Mouse (Mus musculus): ENCODE results near the gene Tnfrsf1b. TPM values are rescaled to one million over a fixed set of nuclear protein-coding genes. Genes with fewer than 3 reads are reported as not detected.
A peak's percentile ranks its signal among the peaks of the same experiment; 100 is the strongest.

The Tnfrsf1b gene
- polyA plus RNA-seq, 1 experiment, result 48.1 TPM

DNA sequence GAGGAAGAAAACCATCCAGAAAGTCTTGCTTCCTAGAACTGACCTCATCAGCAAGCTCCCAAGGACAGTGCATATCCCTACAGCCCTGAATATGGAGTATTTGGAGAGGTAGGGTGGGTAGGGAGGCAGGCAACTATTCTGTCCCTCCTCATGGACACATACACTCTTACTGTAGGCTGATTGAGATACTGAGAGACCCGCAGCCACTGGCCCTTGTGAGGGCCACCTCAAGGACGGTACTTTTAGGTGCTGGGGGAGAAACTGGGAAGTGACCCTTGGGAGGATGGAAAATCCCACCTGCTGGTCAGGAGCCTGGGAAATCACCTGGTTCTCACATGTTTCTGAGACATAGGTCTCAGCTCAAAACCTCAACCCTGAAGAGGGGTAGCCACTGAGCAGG, 886 bp upstream of the Tnfrsf1b start:
- Histone ChIP-seq H3K27me3 (ENCODE audit: control insufficient read depth, insufficient read depth, low read length) (no peaks in the 10 kb centered on the region), H3K27ac (ENCODE audit: control insufficient read depth, insufficient read depth, low read length) (no peak overlapping the region), H3K4me3 (ENCODE audit: control insufficient read depth, insufficient read depth, low read length) (no peak overlapping the region), H3K4me1 (replicated peaks; ENCODE audit: control insufficient read depth, insufficient read depth, low read length) (peaks cover 37% of the 10 kb centered on the region), H3K36me3 (ENCODE audit: control insufficient read depth, insufficient read depth, low read length) (no peaks in the 10 kb centered on the region)
- TF ChIP-seq POLR2A (IDR thresholded peaks at IDR 0.05; ENCODE audit: control insufficient read depth, extremely low read depth, insufficient read depth, low read length, poor library complexity) (no peak), CTCF (IDR thresholded peaks at IDR 0.05; ENCODE audit: borderline replicate concordance, control insufficient read depth, extremely low read depth, insufficient read depth, low read length, poor library complexity) (no peak)
- no peak for DNase-seq
- WGBS, result 81% methylated on average over 2 of the region's 2 CpGs

DNA sequence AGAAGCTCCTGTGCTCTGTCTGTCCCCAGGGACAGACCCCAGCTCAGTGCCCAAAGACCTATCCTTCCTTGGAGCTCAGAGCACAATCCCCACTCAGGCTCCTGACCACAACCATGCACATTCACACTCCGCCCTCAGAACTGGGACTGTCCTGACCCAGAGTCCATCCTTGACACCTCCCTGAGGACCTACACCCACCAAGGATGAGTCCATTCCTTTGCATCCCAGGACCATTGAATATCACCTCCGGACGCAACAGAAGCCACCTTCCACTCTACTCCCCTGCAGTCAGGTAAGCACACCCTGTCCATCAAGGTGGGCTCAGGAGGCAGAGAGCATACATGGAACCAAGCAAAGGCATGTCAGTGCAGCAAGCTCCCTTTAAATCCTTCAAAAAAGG, 1.1 kb downstream of the Tnfrsf1b start:
- TF ChIP-seq CTCF (IDR thresholded peaks at IDR 0.05; ENCODE audit: borderline replicate concordance, control insufficient read depth, extremely low read depth, insufficient read depth, low read length, poor library complexity) (no peak), POLR2A (IDR thresholded peaks at IDR 0.05; ENCODE audit: control insufficient read depth, extremely low read depth, insufficient read depth, low read length, poor library complexity) (no peak)
- Histone ChIP-seq H3K27ac (ENCODE audit: control insufficient read depth, insufficient read depth, low read length) (no peak overlapping the region), H3K4me3 (ENCODE audit: control insufficient read depth, insufficient read depth, low read length) (peak overlapping the region; percentile 98), H3K27me3 (ENCODE audit: control insufficient read depth, insufficient read depth, low read length) (no peaks in the 10 kb centered on the region), H3K4me1 (replicated peaks; ENCODE audit: control insufficient read depth, insufficient read depth, low read length) (peaks cover 48% of the 10 kb centered on the region), H3K36me3 (ENCODE audit: control insufficient read depth, insufficient read depth, low read length) (no peaks in the 10 kb centered on the region)
- 89% methylated on average over 3 of the region's 3 CpGs for WGBS
- DNase-seq, result no peak

- DNase-seq, result no peak
- no peak overlapping the region for H3K4me3 ChIP-seq (ENCODE audit: control insufficient read depth, insufficient read depth, low read length)
- peaks cover 49% of the 10 kb centered on the region for H3K4me1 ChIP-seq (replicated peaks; ENCODE audit: control insufficient read depth, insufficient read depth, low read length)
- H3K27ac ChIP-seq (ENCODE audit: control insufficient read depth, insufficient read depth, low read length), result no peak overlapping the region
- no peak for TF ChIP-seq POLR2A (IDR thresholded peaks at IDR 0.05; ENCODE audit: control insufficient read depth, extremely low read depth, insufficient read depth, low read length, poor library complexity)
- TF ChIP-seq CTCF (IDR thresholded peaks at IDR 0.05; ENCODE audit: borderline replicate concordance, control insufficient read depth, extremely low read depth, insufficient read depth, low read length, poor library complexity), result no peak
- no peaks in the 10 kb centered on the region for H3K27me3 ChIP-seq (ENCODE audit: control insufficient read depth, insufficient read depth, low read length)
- H3K36me3 ChIP-seq (ENCODE audit: control insufficient read depth, insufficient read depth, low read length), result no peaks in the 10 kb centered on the region
- 74% methylated on average over 2 of the region's 2 CpGs for WGBS
Observed at GRCm38 (mm10) chr4:145244676-145245075, 2.0 kb downstream of the Tnfrsf1b start.

- H3K4me1 ChIP-seq (replicated peaks; ENCODE audit: control insufficient read depth, insufficient read depth, low read length), result peaks cover 56% of the 10 kb centered on the region
- no peak for DNase-seq
- 4% methylated on average over 1 of the region's 1 CpGs for WGBS
Observed at GRCm38 (mm10) chr4:145242719-145243350, 3.8 kb downstream of the Tnfrsf1b start.

GRCm38 (mm10) chr4:145240723-145241231, 5.9 kb downstream of the Tnfrsf1b start:
- H3K4me1 ChIP-seq (replicated peaks; ENCODE audit: control insufficient read depth, insufficient read depth, low read length), result peaks cover 60% of the 10 kb centered on the region
- TF ChIP-seq POLR2A (IDR thresholded peaks at IDR 0.05; ENCODE audit: control insufficient read depth, extremely low read depth, insufficient read depth, low read length, poor library complexity), result no peak
- no peak for TF ChIP-seq CTCF (IDR thresholded peaks at IDR 0.05; ENCODE audit: borderline replicate concordance, control insufficient read depth, extremely low read depth, insufficient read depth, low read length, poor library complexity)
- WGBS, result 15% methylated on average over 4 of the region's 4 CpGs

More at GRCm38 (mm10) chr4:145242719-145243350, 3.8 kb downstream of the Tnfrsf1b start:
- Histone ChIP-seq H3K27me3 (ENCODE audit: control insufficient read depth, insufficient read depth, low read length) (no peaks in the 10 kb centered on the region), H3K27ac (ENCODE audit: control insufficient read depth, insufficient read depth, low read length) (peak overlapping the region; percentile 12; the same call in 1 of the 2 replicates), H3K4me3 (ENCODE audit: control insufficient read depth, insufficient read depth, low read length) (no peak overlapping the region), H3K36me3 (ENCODE audit: control insufficient read depth, insufficient read depth, low read length) (no peaks in the 10 kb centered on the region)
- TF ChIP-seq CTCF (IDR thresholded peaks at IDR 0.05; ENCODE audit: borderline replicate concordance, control insufficient read depth, extremely low read depth, insufficient read depth, low read length, poor library complexity), result no peak
- no peak for TF ChIP-seq POLR2A (IDR thresholded peaks at IDR 0.05; ENCODE audit: control insufficient read depth, extremely low read depth, insufficient read depth, low read length, poor library complexity)

GRCm38 (mm10) chr4:145239049-145239830, 7.4 kb downstream of the Tnfrsf1b start:
- H3K4me3 ChIP-seq (ENCODE audit: control insufficient read depth, insufficient read depth, low read length), result no peak overlapping the region
- H3K27ac ChIP-seq (ENCODE audit: control insufficient read depth, insufficient read depth, low read length), result no peak overlapping the region
- peaks cover 55% of the 10 kb centered on the region for H3K4me1 ChIP-seq (replicated peaks; ENCODE audit: control insufficient read depth, insufficient read depth, low read length)
- H3K27me3 ChIP-seq (ENCODE audit: control insufficient read depth, insufficient read depth, low read length), result no peaks in the 10 kb centered on the region
- no peak for DNase-seq
- H3K36me3 ChIP-seq (ENCODE audit: control insufficient read depth, insufficient read depth, low read length), result no peaks in the 10 kb centered on the region
- WGBS, result 77% methylated on average over 4 of the region's 4 CpGs
- TF ChIP-seq POLR2A (IDR thresholded peaks at IDR 0.05; ENCODE audit: control insufficient read depth, extremely low read depth, insufficient read depth, low read length, poor library complexity) (no peak), CTCF (IDR thresholded peaks at IDR 0.05; ENCODE audit: borderline replicate concordance, control insufficient read depth, extremely low read depth, insufficient read depth, low read length, poor library complexity) (no peak)

More at GRCm38 (mm10) chr4:145240723-145241231, 5.9 kb downstream of the Tnfrsf1b start:
- DNase-seq, result peak; percentile 39
- Histone ChIP-seq H3K4me3 (ENCODE audit: control insufficient read depth, insufficient read depth, low read length) (no peak overlapping the region), H3K27me3 (ENCODE audit: control insufficient read depth, insufficient read depth, low read length) (no peaks in the 10 kb centered on the region), H3K36me3 (ENCODE audit: control insufficient read depth, insufficient read depth, low read length) (no peaks in the 10 kb centered on the region), H3K27ac (ENCODE audit: control insufficient read depth, insufficient read depth, low read length) (peak overlapping the region; percentile 53)

Measured in thymus, adult 2 months (tissue).